Mouse (Mus musculus) left cerebral cortex, adult 8-10 months (tissue): ENCODE measurements at regions not wholly inside any gene's neighbourhood (a gene's known extent, or its start where the extent isn't known, plus 50 kb on each side); places are given as distances from the start of the nearest gene placed in this dataset.

Source experiments
- DNase-seq, 2 experiments: peaks; one replicate each; pipeline ENCODE4 v3.0.0; 2022; ENCODE audit warnings: low spot score in 2 of 2

DNA sequence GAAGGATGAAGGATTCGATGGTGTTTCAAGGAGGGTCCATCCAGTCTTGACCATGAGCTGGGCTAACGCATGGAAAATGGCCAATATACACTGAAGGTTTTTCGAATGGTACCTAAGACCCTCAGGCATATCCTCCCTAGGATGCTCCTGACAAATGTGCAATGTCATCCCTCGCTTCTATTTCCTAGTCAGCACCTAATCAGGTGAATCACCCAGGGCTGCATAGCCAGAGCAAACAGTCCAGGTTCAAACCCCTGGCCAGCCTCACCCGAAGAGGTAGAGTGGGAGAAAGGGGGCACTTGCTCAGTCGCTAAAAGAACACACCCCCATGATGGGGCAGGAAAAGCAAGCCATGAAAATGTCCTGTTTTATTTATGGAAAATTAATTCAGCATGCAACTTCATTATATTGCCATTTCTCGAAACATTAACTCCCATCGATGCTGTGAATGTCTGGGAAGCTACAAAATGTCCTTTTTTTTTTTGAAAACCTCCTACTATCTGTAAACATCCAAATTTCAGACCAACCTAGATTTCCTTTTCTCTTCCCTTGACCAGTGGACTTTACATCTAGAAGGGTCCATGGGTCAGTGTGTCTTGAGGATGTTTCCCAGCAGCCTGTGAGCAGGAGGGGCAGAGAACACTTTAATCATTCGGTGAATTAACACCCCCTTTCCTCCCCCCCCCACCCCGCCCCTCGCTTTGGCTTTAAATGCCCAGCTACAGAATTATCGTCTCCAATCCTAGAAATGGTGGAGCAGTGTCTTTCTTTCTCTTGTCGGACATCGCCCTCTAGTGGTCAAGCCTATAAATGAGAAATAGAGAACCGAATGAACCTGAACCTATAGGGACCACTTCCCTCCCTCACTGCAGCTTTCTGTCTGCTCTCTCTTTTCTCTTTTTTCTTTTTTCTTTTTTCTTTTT lies 68.8 kb upstream of the Il12b start:
- peak in 1 of 2 experiments; percentile 25 for DNase-seq

DNA sequence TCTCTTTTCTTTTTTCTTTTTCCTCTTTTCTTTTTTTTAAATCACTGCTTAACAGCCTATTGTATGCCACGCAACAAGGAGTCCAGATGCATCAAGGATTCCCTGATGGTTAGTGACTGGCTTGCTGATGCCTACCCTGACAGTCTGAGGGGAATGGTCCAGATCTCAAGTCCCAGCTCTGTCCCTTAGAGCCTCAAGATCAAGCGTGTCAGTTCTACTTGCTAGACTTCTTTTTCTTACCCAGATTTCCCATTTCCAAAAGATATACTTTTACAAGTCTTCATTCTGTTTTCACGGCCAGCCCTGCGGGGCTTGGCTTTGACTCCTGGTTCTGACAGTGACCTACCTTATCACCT lies 68.1 kb upstream of the Il12b start:
- DNase-seq: no peak

DNA sequence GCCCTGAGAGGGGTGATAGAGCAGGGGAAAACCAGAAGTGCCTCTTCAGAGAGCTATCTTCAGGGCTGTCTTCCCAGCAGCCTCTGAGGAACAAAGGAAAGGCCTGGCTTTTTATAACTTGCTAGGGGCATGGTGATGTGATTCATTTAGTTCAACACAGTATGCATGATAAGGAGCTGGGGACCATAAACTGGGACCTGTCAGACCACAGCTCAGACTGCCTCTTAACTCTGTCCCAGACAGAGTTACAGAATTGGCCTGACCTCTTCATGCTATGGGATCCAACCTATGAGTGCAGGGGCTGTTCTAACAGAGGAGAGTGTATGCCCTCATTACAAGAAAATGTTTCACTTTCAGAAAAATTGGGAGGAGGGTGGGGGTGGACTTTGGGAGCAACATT lies 59.3 kb upstream of the Il12b start:
- DNase-seq: no peak

DNA sequence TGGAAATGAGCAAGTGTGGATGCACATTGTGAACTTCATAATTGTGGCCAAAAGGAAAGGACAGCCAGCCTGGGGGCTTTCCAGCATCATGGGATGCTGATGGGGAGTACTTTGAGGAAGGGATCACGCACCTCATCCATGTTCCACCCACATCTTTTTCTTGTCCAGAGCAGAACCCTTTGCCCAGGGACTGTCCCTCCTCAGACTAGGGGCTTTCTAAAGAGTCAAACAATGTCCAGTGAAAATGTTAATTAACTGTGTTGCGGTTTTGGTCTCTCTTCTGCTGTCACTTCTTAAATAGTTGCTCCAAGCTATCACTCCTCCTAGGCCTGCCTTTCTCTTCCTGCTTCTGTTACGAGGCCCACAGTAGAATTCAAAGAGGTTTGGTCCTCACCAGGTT lies 51.6 kb upstream of the Il12b start:
- no peak for DNase-seq

DNA sequence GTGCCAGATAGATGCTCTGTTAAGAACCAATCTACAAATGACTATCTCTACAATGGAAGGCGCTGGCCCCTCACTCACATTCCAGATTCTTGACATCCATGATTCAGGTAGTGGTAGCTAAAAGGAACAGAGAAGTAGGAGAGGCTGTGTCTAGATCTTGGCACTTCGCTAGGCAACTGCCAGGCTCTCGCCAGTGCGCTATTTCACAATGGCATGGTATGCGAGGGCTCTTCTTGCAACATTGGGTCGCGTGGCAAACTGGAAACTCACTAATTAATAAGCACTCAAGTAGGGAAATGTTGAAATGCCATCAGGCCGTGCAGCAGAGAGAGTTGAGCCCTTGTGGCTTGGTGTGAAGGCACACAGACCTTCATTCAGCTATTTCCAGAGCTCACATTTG lies 50.3 kb upstream of the Il12b start:
- DNase-seq: no peak
